Mouse (Mus musculus): Measurements from ENCODE around the gene Dbil5. TPM values are rescaled to one million over a fixed set of nuclear protein-coding genes. Genes with fewer than 3 reads are reported as not detected.

Dbil5 gene
- polyA plus RNA-seq, 2 experiments: 0.36 to 1.1 TPM

GRCm38 (mm10) chr11:76243811-76244546 is 26.6 kb downstream of the Dbil5 start:
- no peak for DNase-seq (ENCODE audit: low read depth in 3 of 3, low spot score in 3 of 3)
- ATAC-seq (ENCODE audit: insufficient read depth): peak; percentile 58; the same call in 1 of the 2 replicates
- Histone ChIP-seq H3K4me1 (replicated peaks; ENCODE audit: control insufficient read depth in 2 of 2, insufficient read depth in 2 of 2, low read length in 1 of 2) (peaks cover 0 to 6% of the 10 kb centered on the region in 2 experiments; a peak in 2 of 4 replicates), H3K36me3 (replicated peaks; ENCODE audit: control insufficient read depth, insufficient read depth, low read depth) (peaks cover 11% of the 10 kb centered on the region; the same call in 1 of the 2 replicates), H3K9me3 (ENCODE audit: control insufficient read depth, low read length) (no peaks in the 10 kb centered on the region), H3K27me3 (ENCODE audit: control insufficient read depth, insufficient read depth, low read length) (no peaks in the 10 kb centered on the region), H3K27ac (no peak overlapping the region), H3K4me3 (ENCODE audit: insufficient read depth in 1 of 2, low read depth in 2 of 2, low read length in 2 of 2) (peak overlapping the region; percentile 89), H3K9ac (replicated peaks) (peak overlapping the region; percentile 83), H3K4me2 (ENCODE audit: low read depth) (peak overlapping the region; percentile 79)
- TF ChIP-seq CTCF (IDR thresholded peaks at IDR 0.05; ENCODE audit: low read depth): no peak
- no peak for TF ChIP-seq EP300 (IDR thresholded peaks at IDR 0.05; ENCODE audit: low read depth)
- 2% methylated on average over 34 of the region's 34 CpGs for WGBS (ENCODE audit: insufficient replicate concordance)

- Histone ChIP-seq H3K9me3 (ENCODE audit: control insufficient read depth, low read length) (no peaks in the 10 kb centered on the region), H3K9ac (replicated peaks) (no peak overlapping the region), H3K36me3 (replicated peaks; ENCODE audit: control insufficient read depth, insufficient read depth, low read depth) (peaks cover 15% of the 10 kb centered on the region), H3K27me3 (ENCODE audit: control insufficient read depth, insufficient read depth, low read length) (no peaks in the 10 kb centered on the region), H3K4me2 (ENCODE audit: low read depth) (no peak overlapping the region), H3K27ac (no peak overlapping the region), H3K4me3 (ENCODE audit: insufficient read depth in 1 of 2, low read depth in 2 of 2, low read length in 2 of 2) (no peak overlapping the region), H3K4me1 (replicated peaks; ENCODE audit: control insufficient read depth in 2 of 2, insufficient read depth in 2 of 2, low read length in 1 of 2) (peaks cover 0 to 6% of the 10 kb centered on the region in 2 experiments; a peak in 2 of 4 replicates)
- ATAC-seq (ENCODE audit: insufficient read depth): no peak
- DNase-seq (ENCODE audit: low read depth in 3 of 3, low spot score in 3 of 3): no peak
- TF ChIP-seq CTCF (IDR thresholded peaks at IDR 0.05; ENCODE audit: low read depth) (no peak), EP300 (IDR thresholded peaks at IDR 0.05; ENCODE audit: low read depth) (no peak)
Observed at GRCm38 (mm10) chr11:76246439-76246838, 29.0 kb downstream of the Dbil5 start.

- H3K4me1 ChIP-seq (replicated peaks; ENCODE audit: control insufficient read depth in 2 of 2, insufficient read depth in 2 of 2, low read length in 1 of 2): peaks cover 0 to 6% of the 10 kb centered on the region in 2 experiments; a peak in 2 of 4 replicates
- H3K4me2 ChIP-seq (ENCODE audit: low read depth): no peak overlapping the region
- no peak overlapping the region for H3K4me3 ChIP-seq (ENCODE audit: insufficient read depth in 1 of 2, low read depth in 2 of 2, low read length in 2 of 2)
- DNase-seq (ENCODE audit: low read depth in 3 of 3, low spot score in 3 of 3): no peak
- no peaks in the 10 kb centered on the region for H3K27me3 ChIP-seq (ENCODE audit: control insufficient read depth, insufficient read depth, low read length)
- no peak overlapping the region for H3K27ac ChIP-seq
- TF ChIP-seq CTCF (IDR thresholded peaks at IDR 0.05; ENCODE audit: low read depth) (peak; percentile 26; the same call in 1 of the 2 replicates), EP300 (IDR thresholded peaks at IDR 0.05; ENCODE audit: low read depth) (no peak)
- peaks cover 15% of the 10 kb centered on the region for H3K36me3 ChIP-seq (replicated peaks; ENCODE audit: control insufficient read depth, insufficient read depth, low read depth)
- ATAC-seq (ENCODE audit: insufficient read depth): no peak
- no peak overlapping the region for H3K9ac ChIP-seq (replicated peaks)
- 66% methylated on average over 2 of the region's 2 CpGs for WGBS (ENCODE audit: insufficient replicate concordance)
- no peaks in the 10 kb centered on the region for H3K9me3 ChIP-seq (ENCODE audit: control insufficient read depth, low read length)
Observed at GRCm38 (mm10) chr11:76247239-76247638, 29.8 kb downstream of the Dbil5 start.

GRCm38 (mm10) chr11:76252036-76252435 is 34.6 kb downstream of the Dbil5 start:
- DNase-seq (ENCODE audit: low read depth in 3 of 3, low spot score in 3 of 3) (no peak), ATAC-seq (ENCODE audit: insufficient read depth) (no peak)

GRCm38 (mm10) chr11:76253145-76253917 is 35.9 kb downstream of the Dbil5 start:
- Histone ChIP-seq H3K27me3 (ENCODE audit: control insufficient read depth, insufficient read depth, low read length) (no peaks in the 10 kb centered on the region), H3K9ac (replicated peaks) (no peak overlapping the region), H3K9me3 (ENCODE audit: control insufficient read depth, low read length) (no peaks in the 10 kb centered on the region), H3K4me1 (replicated peaks; ENCODE audit: control insufficient read depth in 2 of 2, insufficient read depth in 2 of 2, low read length in 1 of 2) (no peaks in the 10 kb centered on the region), H3K4me3 (ENCODE audit: insufficient read depth in 1 of 2, low read depth in 2 of 2, low read length in 2 of 2) (no peak overlapping the region), H3K4me2 (ENCODE audit: low read depth) (no peak overlapping the region), H3K36me3 (replicated peaks; ENCODE audit: control insufficient read depth, insufficient read depth, low read depth) (peaks cover 14% of the 10 kb centered on the region), H3K27ac (no peak overlapping the region)
- peak; percentile 57; the same call in 1 of the 2 replicates for ATAC-seq (ENCODE audit: insufficient read depth)
- peak in 2 of 3 experiments; percentile 18 to 53 for DNase-seq (ENCODE audit: low read depth in 3 of 3, low spot score in 3 of 3)
- 57% methylated on average over 5 of the region's 5 CpGs for WGBS (ENCODE audit: insufficient replicate concordance)
- no peak for TF ChIP-seq EP300 (IDR thresholded peaks at IDR 0.05; ENCODE audit: low read depth)
- TF ChIP-seq CTCF (IDR thresholded peaks at IDR 0.05; ENCODE audit: low read depth): peak; percentile 88

More at GRCm38 (mm10) chr11:76252036-76252435, 34.6 kb downstream of the Dbil5 start:
- Histone ChIP-seq H3K4me3 (ENCODE audit: insufficient read depth in 1 of 2, low read depth in 2 of 2, low read length in 2 of 2) (no peak overlapping the region), H3K4me2 (ENCODE audit: low read depth) (no peak overlapping the region), H3K4me1 (replicated peaks; ENCODE audit: control insufficient read depth in 2 of 2, insufficient read depth in 2 of 2, low read length in 1 of 2) (no peaks in the 10 kb centered on the region), H3K27me3 (ENCODE audit: control insufficient read depth, insufficient read depth, low read length) (no peaks in the 10 kb centered on the region), H3K27ac (no peak overlapping the region), H3K9me3 (ENCODE audit: control insufficient read depth, low read length) (no peaks in the 10 kb centered on the region), H3K36me3 (replicated peaks; ENCODE audit: control insufficient read depth, insufficient read depth, low read depth) (peaks cover 15% of the 10 kb centered on the region), H3K9ac (replicated peaks) (no peak overlapping the region)
- 46% methylated on average over 3 of the region's 3 CpGs for WGBS (ENCODE audit: insufficient replicate concordance)
- no peak for TF ChIP-seq CTCF (IDR thresholded peaks at IDR 0.05; ENCODE audit: low read depth)
- no peak for TF ChIP-seq EP300 (IDR thresholded peaks at IDR 0.05; ENCODE audit: low read depth)
